Mouse (Mus musculus) gastrocnemius, postnatal 25 days (tissue): Measurements from ENCODE around the gene Tbx6. TPM values are rescaled to one million over a fixed set of nuclear protein-coding genes. Genes with fewer than 3 reads are reported as not detected.

Experiments
- DNase-seq: peaks from one replicate; pipeline ENCODE4 v3.0.0; 2022
- total RNA-seq, 2 experiments: library from RNA; stranded (reverse); gene quantifications; 1 replicate in 1 of 2; 2 replicates in 1 of 2; pipeline ENCODE4 v1.2.3; 2021

The Tbx6 gene
- total RNA-seq, 2 experiments from 2014 or later, result 0.20 to 0.62 TPM

DNA sequence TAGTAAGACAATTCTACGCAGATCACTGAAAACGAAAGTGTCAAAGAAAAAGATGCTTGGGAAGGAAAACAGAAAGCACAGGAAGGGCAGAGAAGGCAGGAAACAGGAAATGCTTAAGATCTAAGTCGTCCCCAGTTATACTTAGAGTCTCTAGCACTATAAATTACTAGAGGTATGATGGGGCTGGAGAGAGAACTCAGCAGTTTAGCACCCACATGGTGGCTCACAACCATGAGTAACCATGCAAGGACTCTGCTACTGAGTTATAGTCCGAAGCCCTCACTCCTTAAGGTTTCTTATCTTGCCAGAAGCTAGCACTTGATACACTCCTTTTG lies 13.0 kb downstream of the Tbx6 start:
- DNase-seq, result no peak

DNA sequence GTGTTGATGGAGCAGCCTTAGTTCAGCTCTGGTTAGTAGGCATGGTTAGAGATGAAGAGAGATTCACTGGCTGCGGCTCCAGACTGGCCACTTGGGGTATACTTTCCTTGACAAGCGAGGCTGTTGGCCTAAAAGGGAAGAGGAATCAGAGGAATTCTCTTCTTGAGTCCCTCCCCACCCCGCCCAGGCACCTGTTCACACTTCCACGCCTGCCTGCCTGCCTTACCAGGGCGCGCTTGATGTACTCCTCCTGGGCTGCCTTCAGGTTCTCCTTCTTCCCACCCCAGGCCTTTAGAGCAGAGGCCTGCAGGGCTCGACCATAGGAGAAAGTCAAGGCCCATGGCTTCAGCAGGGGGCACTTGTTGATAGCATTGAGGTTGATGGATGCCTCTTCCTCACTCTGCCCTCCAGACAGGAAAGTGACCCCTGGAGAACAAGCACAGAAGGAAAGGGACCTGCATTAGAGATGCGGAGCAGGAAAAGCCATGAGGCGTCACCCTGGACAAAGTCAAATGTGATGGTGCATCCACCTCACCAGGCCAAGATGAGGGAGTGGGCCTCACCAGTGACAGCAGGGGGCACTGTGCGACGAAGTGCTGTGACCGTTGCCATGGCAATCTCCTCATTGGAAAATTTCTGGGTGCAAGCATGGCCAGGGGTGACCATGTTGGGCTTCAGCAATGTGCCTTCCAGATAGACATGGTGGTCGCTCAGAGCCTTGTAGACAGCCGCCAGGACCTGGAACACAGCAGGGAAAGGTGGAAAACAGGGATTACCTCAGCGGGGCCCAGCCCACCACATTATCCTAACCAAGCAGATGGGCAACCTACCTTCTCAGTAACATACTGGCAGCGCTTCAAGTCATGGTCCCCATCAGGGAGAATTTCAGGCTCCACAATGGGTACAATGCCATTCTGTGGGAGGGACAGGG lies 14.4 kb downstream of the Tbx6 start:
- no peak for DNase-seq

DNA sequence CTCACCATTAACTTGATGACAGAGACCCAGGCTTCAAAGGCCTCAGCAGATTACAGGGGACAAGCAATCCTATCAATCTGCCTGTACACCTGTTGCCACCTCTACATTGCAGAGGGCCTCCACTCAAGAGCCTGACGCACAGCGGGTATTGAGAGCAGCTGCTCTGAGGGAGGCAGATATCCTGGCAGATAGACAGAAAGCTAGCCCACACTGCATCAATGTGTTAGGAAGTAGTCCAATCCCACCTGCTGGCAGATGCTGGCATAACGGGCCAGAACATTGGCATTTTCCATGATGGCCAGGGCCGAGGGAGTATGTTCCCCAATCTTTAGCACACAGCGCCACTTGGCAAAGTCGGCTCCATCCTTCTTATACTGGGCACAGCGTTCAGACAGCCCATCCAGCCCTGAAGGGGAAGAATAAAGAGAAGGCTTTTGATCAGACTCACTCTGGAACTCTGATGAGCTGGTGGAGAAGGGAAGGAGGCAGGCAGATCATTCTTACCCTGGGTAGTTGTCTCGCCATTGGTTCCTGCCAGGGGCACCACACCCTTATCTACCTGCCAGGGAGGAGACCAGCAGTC lies 15.2 kb downstream of the Tbx6 start:
- no peak for DNase-seq

DNA sequence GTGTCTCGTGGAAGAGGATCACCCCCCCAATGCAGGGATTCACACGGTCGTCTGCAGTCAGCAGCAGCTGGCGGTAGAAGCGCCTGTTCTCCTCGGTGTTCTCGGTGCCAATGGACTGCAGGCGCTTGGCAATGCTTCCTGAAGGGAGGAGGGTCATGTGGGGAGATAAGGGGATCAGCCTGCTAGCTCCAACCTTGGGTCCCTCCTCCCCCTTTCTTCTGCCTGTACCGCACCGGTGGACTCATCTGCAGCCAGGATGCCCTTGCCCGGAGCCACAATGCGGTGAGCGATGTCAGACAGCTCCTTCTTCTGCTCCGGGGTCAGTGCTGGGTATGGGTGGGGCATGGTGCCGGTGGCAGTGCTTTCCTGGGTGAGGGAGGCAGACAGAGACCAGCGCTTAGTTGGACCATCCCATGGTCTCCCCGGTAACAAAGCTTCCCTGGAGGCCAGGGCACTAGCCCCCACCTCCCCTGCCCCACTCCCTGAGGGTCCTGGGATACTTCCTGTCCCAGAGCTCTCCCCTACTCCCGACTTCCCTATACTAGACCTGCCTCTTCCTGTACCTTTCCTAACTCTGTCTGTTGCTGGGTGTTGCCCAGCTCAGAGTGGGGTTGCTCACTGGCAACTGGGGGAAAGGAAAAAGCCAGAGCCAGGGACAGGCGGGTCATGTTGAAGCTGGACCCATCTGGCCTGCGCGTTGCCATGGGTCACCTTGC lies 16.3 kb downstream of the Tbx6 start, which contains the start of gene Fam57b:
Gene Fam57b (plus strand): TSS at position 258 of the 716 bp plus-strand sequence.
- DNase-seq, result no peak

DNA sequence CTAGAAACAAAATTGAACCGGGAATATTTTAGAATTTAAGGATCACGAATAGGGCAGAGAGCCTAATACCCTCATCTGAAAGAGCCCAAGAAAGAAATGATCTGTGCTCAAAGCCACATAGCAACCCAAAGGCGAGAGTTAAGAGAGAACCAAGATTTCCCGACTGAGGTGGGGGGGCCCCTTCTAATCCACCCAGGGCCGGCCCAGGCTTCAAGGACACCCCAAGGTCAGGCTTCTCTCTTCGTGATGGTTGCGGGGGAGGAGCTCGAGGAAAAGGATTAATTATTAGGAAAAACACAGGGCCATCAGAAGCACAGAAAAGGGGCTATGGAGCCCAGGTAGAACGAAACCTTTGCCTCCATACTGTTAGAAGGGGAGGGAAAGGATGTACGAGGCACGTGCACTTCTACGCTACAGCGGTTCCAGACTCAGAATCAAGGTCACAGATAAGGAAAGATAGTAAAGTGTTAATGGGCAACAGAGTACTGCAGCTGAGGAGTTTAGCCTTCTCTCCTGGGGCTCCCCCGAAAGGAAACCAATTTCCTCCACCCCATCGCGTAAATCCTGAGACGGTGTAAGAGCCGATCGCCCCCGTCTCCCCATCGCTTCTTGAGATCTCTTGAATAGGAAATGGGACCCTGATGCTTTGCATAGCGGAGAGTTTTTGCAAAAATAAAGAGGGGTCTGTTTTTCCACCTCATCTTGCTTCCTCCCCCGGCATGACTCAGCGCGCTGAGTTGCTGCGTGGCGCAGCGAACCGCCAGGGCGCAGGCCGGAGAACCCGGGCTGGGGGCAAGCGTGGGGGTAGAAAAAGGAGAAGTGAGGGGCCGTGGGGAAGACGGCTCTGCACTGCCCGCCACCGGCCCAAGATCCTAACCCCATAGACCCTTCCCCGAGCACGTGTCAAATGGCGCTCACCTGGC lies 17.1 kb downstream of the Tbx6 start:
- no peak for DNase-seq

DNA sequence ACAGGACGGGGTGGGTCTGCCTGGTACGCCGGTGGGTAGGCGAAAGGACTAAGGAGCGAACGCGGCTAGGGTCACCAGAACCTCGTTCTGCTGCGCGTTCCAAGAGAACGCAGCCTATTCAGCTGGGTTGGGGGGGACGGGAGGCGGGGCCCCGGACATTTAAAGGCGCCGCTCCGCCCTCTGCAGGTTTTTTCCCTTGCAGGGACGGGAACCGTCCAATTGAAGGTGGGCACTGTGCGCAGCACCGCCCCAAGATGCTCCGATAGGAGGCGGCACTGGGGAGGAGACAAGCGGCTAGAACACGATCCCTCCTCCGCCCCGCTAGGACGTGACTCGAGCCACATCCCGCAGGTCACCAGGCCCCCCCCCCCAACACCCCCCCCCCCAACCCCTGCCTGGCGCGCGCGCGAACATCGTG lies 17.8 kb downstream of the Tbx6 start:
- peak; percentile 98 for DNase-seq

DNA sequence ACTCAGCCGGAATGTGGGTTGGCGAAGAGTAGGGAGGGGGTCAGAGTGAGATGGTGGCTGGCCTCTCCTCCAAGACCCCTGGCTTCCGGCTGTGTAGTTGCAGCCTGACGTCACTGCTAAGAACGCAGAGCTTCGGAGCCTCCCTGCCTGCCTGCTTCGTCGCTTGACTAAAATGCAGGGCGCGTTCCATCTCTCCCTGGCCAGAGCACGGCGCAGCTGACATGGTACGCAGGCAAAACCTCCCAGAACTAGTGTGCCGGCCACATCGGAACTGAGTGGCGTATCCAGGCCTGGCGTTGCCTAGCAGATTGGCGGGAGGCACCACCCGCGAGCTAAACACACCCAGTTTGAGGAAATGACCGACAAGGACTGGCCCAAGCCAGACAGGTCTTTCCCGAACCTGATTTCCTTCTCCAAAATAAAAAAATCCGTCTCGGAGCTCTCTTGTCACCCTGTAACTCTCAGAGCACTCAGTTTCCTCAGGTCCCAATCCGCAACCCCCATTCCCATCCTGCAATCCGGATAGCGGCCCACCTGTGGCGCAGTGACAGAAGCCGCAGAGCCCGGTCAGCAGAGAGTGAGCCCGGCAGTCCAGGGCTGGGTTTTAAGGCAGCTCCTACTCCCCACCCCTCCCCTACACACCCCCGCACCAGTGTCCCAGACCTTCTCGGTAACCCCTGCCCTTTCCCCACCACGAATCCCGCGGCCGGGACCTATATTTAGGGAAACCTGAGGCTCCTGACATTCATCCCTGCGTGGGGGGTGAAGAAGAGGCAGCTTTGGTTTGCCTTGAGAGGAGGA lies 18.4 kb downstream of the Tbx6 start:
- peak; percentile 87 for DNase-seq

DNA sequence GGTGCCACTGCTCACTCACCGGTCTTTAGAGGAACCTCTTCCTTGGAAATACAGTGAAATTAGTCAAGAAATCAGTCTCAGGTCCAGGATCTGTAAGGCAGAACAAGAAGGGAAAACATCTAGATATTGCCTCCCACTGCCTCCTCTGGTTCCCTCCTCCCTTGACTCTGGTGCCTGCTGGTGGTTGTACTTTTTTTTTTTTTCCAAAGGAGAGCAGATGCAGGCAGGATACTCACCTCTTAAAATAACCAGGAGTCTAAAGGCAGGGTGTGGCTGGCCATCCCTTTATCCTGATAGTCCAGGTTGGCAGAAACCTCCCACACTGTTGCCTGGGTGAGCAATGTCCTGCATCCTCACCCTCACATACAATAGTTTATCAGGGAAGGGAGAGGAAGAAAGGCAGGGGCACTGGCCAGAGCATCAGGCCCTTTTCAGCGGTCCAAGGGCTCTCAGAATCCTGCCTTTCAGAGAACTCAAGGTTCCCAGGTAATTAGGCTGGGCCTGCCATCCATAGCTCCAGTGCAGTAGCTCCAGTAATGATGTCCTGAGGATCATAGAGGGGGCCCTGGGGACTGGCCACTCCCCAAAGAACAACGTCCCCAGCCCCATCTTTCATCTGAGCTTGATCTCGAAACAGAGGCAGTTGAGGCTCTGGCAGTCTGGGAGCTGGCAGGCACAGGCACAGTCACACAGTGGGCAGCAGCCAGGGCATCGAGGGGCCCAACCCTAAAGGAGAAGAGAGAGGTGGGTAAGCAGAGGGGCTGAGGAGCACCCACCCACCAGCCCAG lies 19.2 kb downstream of the Tbx6 start:
- no peak for DNase-seq

DNA sequence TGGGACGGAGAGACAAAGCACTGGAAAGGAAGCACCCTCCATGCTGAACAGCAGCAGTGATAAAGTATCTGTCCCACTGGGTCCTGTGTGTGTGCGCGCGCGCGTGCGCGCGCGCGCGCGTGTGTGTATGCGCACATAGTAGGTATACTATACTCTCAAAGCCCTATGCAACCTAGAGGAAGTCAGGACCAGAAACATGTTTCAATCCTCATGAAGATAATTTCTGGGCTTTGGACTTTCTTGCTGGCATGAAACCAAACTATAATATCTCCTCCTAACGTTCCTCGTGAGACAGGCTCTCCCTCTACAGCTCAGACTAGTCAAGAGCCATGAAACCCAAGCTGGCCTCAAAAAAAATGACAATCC lies 19.8 kb downstream of the Tbx6 start:
- DNase-seq, result no peak

DNA sequence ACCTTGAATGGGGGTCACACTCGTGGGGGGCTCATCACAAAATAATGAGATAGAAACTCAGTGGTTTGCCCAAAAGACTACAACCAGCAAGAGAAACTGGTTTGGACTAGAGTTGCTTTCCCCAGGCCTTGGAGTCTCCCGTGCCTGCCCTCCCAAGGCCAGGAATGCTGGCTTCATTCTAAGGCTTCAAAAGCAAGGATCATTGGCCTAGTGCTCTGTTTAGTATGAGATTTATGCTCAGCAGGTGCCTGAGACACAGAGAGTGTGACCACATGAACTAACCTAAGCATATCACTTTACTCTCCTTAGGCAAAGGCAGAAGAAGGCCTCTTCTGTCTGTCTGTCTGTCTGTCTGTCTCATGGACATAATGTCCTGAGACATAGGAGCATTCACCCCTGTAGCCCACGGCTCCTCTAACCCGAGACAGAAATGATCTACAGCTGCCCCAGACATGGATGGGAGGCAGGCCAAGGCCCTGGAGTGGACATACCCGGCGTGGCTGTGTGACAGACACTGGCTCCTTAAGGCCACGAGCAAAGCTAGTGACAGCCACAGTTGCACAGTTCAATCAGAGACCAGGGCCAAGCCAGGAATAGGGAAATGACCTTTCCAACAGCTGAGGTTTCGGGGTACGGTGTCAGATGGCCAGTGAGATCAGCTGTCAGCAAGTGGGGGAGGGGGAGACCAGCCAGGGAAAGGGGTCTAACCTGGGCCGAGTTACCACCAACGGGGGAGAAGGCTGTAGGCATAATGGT lies 21.0 kb downstream of the Tbx6 start:
- peak; percentile 86 for DNase-seq

DNA sequence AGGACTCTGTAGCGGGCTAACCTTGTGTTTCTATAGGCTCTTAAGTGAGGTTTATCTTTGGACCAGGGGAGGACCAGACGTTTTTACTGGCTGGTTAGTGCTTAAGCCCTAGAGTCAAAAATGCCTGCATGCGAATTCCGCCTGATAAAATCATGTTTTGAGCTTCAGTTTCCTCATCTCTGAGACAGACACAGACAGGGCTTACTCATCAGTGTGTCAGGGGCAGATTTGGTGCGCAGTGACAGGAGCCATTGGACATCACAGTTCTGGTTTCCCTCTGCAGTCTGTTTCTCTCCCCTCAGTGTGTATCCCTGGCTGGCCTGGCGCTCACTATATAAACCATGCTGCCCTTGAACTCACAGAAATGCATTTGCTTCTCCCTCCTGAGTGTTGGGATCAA lies 21.9 kb downstream of the Tbx6 start:
- no peak for DNase-seq

DNA sequence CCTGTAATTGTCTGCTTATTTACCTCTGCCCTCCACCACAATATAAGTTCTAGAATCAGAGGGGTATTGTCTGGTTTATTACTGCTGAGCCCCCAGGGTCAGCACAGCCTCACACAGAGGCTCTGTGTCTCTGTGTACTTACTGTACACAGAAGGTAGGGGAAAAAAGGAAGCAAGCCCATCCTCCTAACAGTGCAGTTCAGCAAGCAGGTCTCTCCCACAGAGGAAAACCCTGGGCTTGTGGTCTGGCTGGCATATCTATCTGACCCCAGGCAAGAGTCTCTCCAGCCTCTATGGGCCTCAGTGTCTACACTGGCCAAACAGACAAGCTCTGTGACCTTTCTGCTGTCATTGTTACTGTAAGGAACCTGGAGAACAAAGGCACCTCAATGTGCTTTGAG lies 22.5 kb downstream of the Tbx6 start:
- no peak for DNase-seq

DNA sequence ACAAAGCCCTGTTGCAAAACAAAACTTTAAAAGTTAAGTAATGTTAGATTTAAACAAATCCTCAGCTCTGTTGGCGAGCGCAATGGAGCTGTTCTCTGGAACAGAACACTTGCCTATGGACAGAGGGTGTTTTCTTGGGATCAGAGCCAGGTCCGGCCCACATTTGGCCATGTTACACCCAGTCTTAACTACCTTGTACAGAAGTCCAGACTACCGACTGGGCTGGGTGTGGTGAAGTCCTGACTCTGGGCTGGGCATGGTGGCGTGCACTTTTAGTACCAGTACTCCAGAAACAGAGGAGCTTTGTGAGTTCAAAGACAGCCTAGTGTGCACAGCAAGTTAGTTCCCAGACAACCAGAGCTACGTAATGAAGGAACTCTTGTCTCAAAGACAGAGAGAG lies 25.7 kb downstream of the Tbx6 start:
- DNase-seq, result no peak

DNA sequence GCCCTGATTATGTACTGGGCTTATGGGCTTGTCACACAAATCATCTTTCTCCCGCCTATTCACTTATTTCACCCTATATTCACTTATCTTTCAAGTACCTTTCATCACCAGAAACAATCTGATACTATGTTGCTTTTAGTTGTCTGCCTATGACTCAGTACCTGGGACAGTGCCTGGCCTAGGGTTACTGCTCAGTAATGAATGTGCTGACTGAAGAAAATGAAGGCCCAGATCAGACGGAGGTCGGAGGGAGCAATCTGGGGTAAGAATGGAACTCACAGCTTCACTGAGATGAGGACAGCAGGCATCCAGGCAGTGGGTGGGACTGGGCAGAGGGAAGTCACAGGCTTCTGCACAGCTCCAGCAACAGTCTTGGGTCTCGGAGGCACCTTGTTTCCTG lies 26.1 kb downstream of the Tbx6 start:
- DNase-seq, result no peak

DNA sequence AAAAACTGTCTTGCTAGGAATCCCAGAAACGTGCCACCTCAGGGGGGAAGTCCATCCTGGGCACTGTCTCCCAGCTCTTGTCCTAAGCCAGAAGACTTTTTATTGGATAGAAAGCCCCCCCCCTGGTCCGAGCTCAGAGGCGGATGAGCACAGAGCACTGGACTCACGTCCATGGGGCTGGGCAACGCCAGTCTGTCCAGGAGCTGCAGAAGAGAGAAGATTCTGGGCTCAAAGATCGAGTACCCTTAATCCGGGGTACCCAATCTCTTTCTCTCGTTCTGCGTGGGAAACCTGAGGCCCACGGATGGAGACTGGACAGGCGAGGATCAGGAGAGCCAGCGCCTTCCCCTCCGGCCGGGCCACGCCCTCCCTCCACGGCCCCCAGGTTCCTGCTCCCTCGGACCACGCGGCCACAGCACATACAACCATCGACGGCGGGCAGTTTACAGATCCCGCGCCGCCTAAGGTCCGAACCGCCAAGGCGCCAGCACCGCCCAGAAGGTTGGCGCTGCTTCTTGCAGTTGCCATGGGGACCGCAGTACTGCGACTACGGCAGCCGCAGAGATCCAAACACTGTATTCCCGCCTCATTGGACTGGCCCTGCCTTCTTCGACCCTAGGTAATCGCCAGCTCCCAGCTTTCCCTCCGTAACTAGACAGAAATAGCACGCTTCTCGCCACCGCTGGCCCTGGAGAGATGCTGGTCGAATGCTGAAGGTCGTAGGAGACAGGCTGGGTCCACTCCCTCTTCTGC lies 27.6 kb downstream of the Tbx6 start:
- peak; percentile 87 for DNase-seq

DNA sequence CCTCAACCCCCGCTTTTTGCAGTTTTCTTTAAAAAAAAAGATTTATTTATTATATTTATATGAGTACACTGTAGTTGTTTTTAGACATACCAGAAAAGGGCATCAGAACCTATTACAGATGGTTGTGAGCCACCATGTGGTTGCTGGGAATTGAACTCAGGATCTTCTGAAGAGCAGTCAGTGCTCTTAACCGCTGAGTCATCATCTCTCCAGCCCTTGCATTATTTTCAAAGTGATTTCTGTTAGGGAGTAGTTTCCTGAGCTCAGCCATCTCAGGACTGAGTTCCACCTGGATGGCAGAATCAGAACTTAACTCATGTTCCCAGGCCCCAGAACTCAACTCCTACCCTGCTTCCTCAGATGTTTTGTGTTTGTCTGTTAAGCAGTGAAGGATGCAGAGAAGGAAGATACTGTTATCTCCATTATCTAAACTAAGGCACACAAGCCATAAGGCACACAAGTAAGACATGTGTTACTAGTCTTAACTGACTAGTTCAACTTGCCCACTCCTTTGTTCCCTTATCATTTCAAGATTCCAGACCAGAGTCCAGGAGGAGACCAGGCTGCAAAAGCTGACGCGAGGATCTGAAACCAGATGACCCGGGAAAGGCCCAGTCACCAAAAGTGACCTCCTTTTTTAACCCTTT lies 28.6 kb downstream of the Tbx6 start:
- no peak for DNase-seq

DNA sequence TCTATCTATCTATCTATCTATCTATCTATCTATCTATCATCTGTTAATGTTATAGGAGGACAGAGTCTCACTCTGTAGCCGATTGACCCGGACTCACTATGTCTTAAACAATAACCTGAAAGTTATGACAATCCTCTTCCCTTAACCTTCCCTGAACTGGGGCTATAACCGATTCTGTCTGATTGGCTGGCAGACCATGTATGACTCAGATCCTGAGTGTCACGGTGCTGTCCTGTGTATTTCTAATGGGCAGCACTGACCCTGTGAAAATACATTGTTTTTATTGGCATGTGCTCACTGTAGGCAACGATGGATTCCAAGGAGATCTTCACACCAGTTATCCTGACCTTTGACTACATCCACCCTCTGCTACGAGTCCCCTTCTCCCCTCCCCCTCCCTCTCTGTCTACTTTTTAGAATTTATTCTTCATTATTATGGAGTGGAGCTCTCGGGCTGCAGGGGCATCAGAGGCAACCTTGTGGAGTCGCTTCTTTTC lies 34.5 kb downstream of the Tbx6 start:
- DNase-seq, result no peak

DNA sequence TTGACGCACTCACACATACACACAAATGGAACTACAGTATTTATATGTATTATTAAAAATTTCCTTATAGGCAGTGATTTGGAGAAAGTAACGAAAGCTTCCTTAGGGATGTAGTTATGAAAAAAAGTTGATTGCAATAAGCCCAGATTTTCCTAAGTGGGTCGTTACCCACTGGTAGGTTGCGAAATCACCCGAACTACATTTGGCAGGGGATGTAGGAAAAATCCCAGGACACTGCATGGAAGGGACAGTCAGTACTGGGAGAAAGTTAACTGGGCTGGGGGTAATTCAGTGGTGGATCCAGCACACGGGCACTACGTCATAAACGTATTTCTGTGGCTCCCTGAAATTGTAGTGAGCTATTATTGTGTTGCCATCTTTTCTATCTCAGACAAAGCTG lies 35.2 kb downstream of the Tbx6 start:
- DNase-seq, result no peak
